Mouse (Mus musculus) stomach, postnatal 0 days (tissue): ENCODE results near the gene Fam198b. TPM values are rescaled to one million over a fixed set of nuclear protein-coding genes. Genes with fewer than 3 reads are reported as not detected.

Experiments used
- ATAC-seq: fragments of 200-750 bp; cut with Nextera tagmentation; 2 replicates; pipeline ENCODE4 v1.8.0; 2017; ENCODE audit not compliant: low FRiP score, low TSS enrichment
- DNase-seq: peaks from one replicate; pipeline ENCODE4 v3.0.0-alpha.2; 2016; ENCODE audit warnings: low spot score
- H3K27ac ChIP-seq: fragments of 300-500 bp; sonication (generic); replicated peaks from 2 replicates; pipeline ENCODE4 v1.5.1; 2014; ENCODE audit warnings: mild to moderate bottlenecking, control low read depth
- H3K27me3 ChIP-seq: fragments of 300-500 bp; sonication (generic); 2 replicates; pipeline ENCODE4 v1.6.1; 2014; ENCODE audit warnings: low read length; ENCODE audit not compliant: control insufficient read depth, insufficient read depth
- H3K36me3 ChIP-seq: fragments of 300-500 bp; sonication (generic); 2 replicates; pipeline ENCODE4 v1.6.1; 2014; ENCODE audit warnings: low read length, mixed read lengths; ENCODE audit not compliant: control insufficient read depth, insufficient read depth
- H3K4me1 ChIP-seq: fragments of 300-500 bp; sonication (generic); replicated peaks from 2 replicates; pipeline ENCODE4 v1.6.1; 2014; ENCODE audit warnings: antibody characterized with exemption; ENCODE audit not compliant: control insufficient read depth, insufficient read depth
- H3K4me2 ChIP-seq: fragments of 300-500 bp; sonication (generic); replicated peaks from 2 replicates; pipeline ENCODE4 v1.6.1; 2014; ENCODE audit warnings: low read depth, mild to moderate bottlenecking, control low read depth, moderate library complexity
- H3K4me3 ChIP-seq: fragments of 300-500 bp; sonication (generic); 2 replicates; pipeline ENCODE4 v1.5.1; 2014; ENCODE audit warnings: low read depth, low read length, control low read depth
- H3K9ac ChIP-seq: fragments of 300-500 bp; sonication (generic); 2 replicates; pipeline ENCODE4 v1.6.1; 2014; ENCODE audit warnings: mild to moderate bottlenecking, low read length, control low read depth, mixed read lengths
- H3K9me3 ChIP-seq: fragments of 300-500 bp; sonication (generic); 2 replicates; pipeline ENCODE4 v1.6.1; 2016; ENCODE audit warnings: low read length; ENCODE audit not compliant: control insufficient read depth
- CTCF ChIP-seq: IDR thresholded peaks from 2 replicates; pipeline ENCODE4 v1.5.1; 2016; ENCODE audit warnings: antibody characterized with exemption, low read depth, mild to moderate bottlenecking, moderate library complexity
- EP300 ChIP-seq: optimal IDR thresholded peaks from 2 replicates; pipeline ENCODE3; 2016; ENCODE audit warnings: antibody characterized with exemption
- WGBS: fragments of 180-500 bp; shearing (Covaris S2); extraction: QIAGEN DNeasy Blood & Tissue Kit; methylation state at CpG from one replicate; pipeline ENCODE4 v1.1.7; 2014; 5-methylcytosine and 5-hydroxymethylcytosine counted together
- polyA plus RNA-seq: library from polyadenylated mRNA; unstranded; fragments of >200 nt; fragmentation: Nextera tagmentation; extraction: Ambion mirVana; gene quantifications from 2 replicates; pipeline ENCODE4 v1.2.1, GENCODE M21; 2015

The Fam198b gene
- polyA plus RNA-seq, 1 experiment from 2014 or later, result 8.6 TPM

GRCm38 (mm10) chr3:79930141-79930744, 45.9 kb downstream of the Fam198b start:
- Histone ChIP-seq H3K27ac (no peak overlapping the region), H3K9me3 (no peaks in the 10 kb centered on the region), H3K4me1 (no peaks in the 10 kb centered on the region), H3K4me2 (no peak overlapping the region), H3K36me3 (no peaks in the 10 kb centered on the region), H3K4me3 (no peak overlapping the region), H3K9ac (no peak overlapping the region), H3K27me3 (no peaks in the 10 kb centered on the region)
- ATAC-seq (no peak), DNase-seq (no peak)
- 59% methylated on average over 7 of the region's 7 CpGs for WGBS
- TF ChIP-seq CTCF (no peak), EP300 (no peak)

GRCm38 (mm10) chr3:79936213-79936612, 51.9 kb downstream of the Fam198b start:
- no peak for TF ChIP-seq CTCF
- Histone ChIP-seq H3K4me2 (no peak overlapping the region), H3K9ac (no peak overlapping the region), H3K27ac (no peak overlapping the region; the same call in 1 of the 2 replicates), H3K9me3 (no peaks in the 10 kb centered on the region), H3K4me1 (no peaks in the 10 kb centered on the region), H3K36me3 (no peaks in the 10 kb centered on the region), H3K4me3 (no peak overlapping the region), H3K27me3 (no peaks in the 10 kb centered on the region)
- 39% methylated on average over 6 of the region's 6 CpGs for WGBS
- ATAC-seq, result peak; percentile 77; the same call in 1 of the 2 replicates
- DNase-seq, result peak; percentile 36

GRCm38 (mm10) chr3:79936730-79937447, 52.6 kb downstream of the Fam198b start:
- H3K36me3 ChIP-seq, result no peaks in the 10 kb centered on the region
- H3K9me3 ChIP-seq, result no peaks in the 10 kb centered on the region
- no peak overlapping the region for H3K4me2 ChIP-seq
- DNase-seq (no peak), ATAC-seq (no peak)
- no peak overlapping the region for H3K9ac ChIP-seq
- H3K4me1 ChIP-seq, result no peaks in the 10 kb centered on the region
- H3K4me3 ChIP-seq, result no peak overlapping the region
- no peak for TF ChIP-seq CTCF
- TF ChIP-seq EP300, result no peak
- H3K27me3 ChIP-seq, result no peaks in the 10 kb centered on the region
- no peak overlapping the region; the same call in 1 of the 2 replicates for H3K27ac ChIP-seq
- WGBS, result 80% methylated on average over 3 of the region's 3 CpGs

GRCm38 (mm10) chr3:79947736-79948135, 63.4 kb downstream of the Fam198b start:
- H3K4me3 ChIP-seq, result no peak overlapping the region
- no peaks in the 10 kb centered on the region for H3K4me1 ChIP-seq
- no peak overlapping the region for H3K9ac ChIP-seq
- TF ChIP-seq CTCF, result no peak
- no peak for TF ChIP-seq EP300
- no peaks in the 10 kb centered on the region for H3K9me3 ChIP-seq
- ATAC-seq, result peak; percentile 38; the same call in 1 of the 2 replicates
- DNase-seq, result no peak
- H3K36me3 ChIP-seq, result no peaks in the 10 kb centered on the region
- no peak overlapping the region for H3K27ac ChIP-seq
- H3K27me3 ChIP-seq, result no peaks in the 10 kb centered on the region
- H3K4me2 ChIP-seq, result no peak overlapping the region
- 41% methylated on average over 1 of the region's 1 CpGs for WGBS

GRCm38 (mm10) chr3:79948151-79948550, 63.8 kb downstream of the Fam198b start:
- DNase-seq, result no peak
- Histone ChIP-seq H3K27me3 (no peaks in the 10 kb centered on the region), H3K27ac (no peak overlapping the region), H3K4me1 (no peaks in the 10 kb centered on the region), H3K9me3 (no peaks in the 10 kb centered on the region), H3K4me3 (no peak overlapping the region), H3K9ac (no peak overlapping the region), H3K4me2 (no peak overlapping the region), H3K36me3 (no peaks in the 10 kb centered on the region)
- WGBS, result 53% methylated on average over 2 of the region's 2 CpGs
- TF ChIP-seq EP300, result no peak
- TF ChIP-seq CTCF, result no peak
- no peak for ATAC-seq

GRCm38 (mm10) chr3:79953164-79953759, 68.9 kb downstream of the Fam198b start:
- WGBS, result 33% methylated on average over 2 of the region's 2 CpGs
- no peak overlapping the region for H3K9ac ChIP-seq
- no peak for TF ChIP-seq CTCF
- TF ChIP-seq EP300, result no peak
- H3K9me3 ChIP-seq, result no peaks in the 10 kb centered on the region
- no peak for ATAC-seq
- DNase-seq, result no peak
- H3K4me2 ChIP-seq, result no peak overlapping the region
- H3K27ac ChIP-seq, result no peak overlapping the region
- no peaks in the 10 kb centered on the region for H3K36me3 ChIP-seq
- H3K4me3 ChIP-seq, result no peak overlapping the region
- H3K4me1 ChIP-seq, result no peaks in the 10 kb centered on the region
- no peaks in the 10 kb centered on the region for H3K27me3 ChIP-seq
